Mouse (Mus musculus) brain, embryonic 14.5 days (tissue): ENCODE results near the gene Cic. TPM values are rescaled to one million over a fixed set of nuclear protein-coding genes. Genes with fewer than 3 reads are reported as not detected.
A peak's percentile ranks its signal among the peaks of the same experiment; 100 is the strongest.

Source experiments
- DNase-seq: peaks from one replicate; pipeline ENCODE4 v3.0.0-alpha.2; 2011; ENCODE audit warnings: low read depth
- CTCF ChIP-seq: fragments of 200-500 bp; IDR thresholded peaks from 2 replicates; pipeline ENCODE4 v1.5.1; 2012; ENCODE audit warnings: inconsistent platforms, mild to moderate bottlenecking, moderate library complexity, borderline replicate concordance; ENCODE audit not compliant: insufficient read depth, insufficient read length; ENCODE audit errors: extremely low read depth
- POLR2A ChIP-seq: fragments of 200-500 bp; IDR thresholded peaks from 2 replicates; pipeline ENCODE4 v1.6.1; 2012; ENCODE audit warnings: mild to moderate bottlenecking, inconsistent platforms, borderline replicate concordance; ENCODE audit not compliant: poor library complexity, insufficient read depth, insufficient read length, severe bottlenecking; ENCODE audit errors: extremely low read depth
- polyA plus RNA-seq: library from polyadenylated mRNA; depleted of rRNA; stranded (reverse); fragments of >200 nt; gene quantifications from 2 replicates; pipeline ENCODE4 v1.2.3, GENCODE M21; 2012

The Cic gene
- polyA plus RNA-seq, 1 experiment: 149 TPM

DNA sequence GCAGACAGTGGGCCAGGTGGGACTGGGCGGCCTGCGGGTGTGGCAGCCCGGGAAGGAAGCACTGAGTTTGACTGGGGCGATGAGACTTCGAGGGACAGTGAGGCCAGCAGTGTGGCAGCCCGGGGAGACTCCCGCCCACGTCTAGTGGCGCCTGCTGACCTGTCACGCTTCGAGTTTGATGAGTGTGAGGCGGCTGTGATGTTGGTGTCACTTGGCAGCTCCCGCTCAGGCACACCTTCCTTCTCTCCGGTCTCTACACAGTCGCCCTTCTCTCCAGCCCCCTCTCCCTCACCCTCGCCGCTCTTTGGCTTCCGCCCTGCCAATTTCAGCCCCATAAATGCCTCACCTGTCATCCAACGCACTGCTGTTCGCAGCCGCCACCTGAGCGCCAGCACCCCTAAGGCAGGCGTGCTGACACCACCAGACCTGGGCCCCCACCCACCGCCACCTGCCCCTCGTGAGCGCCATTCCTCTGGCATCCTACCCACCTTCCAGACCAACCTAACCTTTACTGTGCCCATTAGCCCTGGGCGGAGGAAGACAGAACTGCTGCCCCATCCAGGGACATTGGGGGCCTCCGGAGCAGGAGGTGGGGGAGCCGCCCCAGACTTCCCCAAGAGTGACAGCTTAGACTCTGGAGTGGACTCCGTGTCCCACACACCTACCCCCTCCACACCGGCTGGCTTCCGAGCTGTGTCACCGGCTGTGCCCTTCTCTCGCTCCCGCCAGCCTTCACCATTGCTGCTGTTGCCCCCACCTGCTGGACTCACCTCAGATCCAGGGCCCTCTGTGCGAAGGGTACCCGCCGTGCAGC is 5.1 kb downstream of the Cic start:
- TF ChIP-seq POLR2A (no peak), CTCF (no peak)
- DNase-seq: no peak

DNA sequence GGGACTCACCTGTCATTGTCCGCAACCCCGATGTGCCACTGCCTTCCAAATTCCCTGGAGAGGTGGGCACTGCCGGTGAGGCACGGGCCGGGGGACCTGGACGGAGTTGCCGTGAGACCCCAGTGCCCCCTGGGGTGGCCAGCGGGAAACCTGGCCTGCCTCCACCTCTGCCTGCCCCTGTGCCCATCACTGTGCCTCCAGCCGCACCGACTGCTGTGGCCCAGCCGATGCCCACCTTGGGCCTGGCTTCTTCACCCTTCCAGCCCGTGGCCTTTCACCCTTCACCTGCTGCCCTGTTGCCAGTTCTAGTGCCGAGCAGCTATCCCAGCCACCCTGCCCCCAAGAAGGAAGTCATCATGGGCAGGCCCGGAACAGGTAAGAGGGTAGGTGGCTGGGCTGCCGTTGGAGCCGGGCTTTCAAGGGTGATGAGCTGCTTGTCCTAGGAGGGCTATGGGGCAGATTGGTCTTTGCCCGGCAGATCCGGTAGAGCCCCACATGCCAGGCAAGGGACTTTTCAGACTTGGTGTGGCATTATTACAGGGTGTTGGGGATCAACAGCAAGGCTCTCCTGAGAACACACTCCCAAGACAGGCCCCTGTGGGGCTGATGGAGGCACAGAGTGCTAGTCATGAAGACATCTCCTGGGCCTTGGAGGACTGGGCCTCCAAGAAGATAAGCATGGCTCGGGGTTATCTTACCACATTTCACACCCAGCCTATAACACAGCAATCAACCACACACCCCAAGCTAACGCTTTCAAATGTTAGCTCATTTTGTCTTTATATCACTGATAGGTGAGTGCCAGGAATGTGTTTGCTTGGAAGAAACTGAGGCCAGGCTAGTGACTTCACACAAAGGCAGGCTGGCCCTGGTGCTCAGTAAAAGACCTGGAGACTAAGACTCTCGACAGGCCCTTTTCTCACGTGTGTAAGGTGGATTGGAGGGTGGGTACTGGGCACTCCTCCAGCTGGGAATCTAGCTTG is 6.0 kb downstream of the Cic start:
- TF ChIP-seq CTCF: no peak
- no peak for TF ChIP-seq POLR2A
- DNase-seq: no peak

DNA sequence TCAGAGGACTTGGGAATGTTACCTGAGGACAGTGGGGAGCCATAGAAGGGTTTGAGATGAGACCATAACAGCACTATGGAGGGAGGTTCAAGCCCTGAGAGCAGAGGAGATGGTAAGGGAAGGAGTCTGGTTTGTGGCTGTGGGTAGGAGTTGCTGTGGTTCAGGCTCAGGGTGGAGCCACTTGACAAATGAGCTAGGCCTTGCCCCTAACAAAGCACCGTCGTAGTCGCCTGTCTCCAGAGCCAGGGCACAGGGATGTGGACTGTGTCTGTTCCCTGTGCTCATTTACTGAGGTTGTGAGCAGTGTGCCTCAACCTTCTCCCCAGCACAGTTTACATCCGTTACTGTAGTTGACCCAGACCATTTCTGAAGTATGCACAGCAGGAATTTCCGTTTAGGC is 7.1 kb downstream of the Cic start:
- DNase-seq: no peak

DNA sequence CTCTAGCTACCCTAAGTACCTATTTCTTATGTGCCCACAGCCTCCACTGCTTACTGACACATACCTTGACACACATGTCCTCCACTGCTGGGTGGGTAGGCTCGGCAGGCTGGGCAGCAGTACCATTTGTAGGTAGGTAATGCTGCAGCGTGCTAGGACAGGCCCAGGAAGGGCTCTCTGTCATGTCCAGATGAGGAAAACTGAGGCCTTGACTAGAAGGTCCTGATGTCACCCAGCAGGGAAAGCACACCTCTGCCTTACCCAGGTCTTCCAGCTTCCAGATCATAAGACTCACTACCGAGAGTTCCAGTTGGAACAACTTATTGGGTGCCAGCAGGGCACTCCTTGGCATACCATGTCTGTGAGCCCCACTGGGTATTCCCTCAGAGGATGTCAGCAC is 7.5 kb downstream of the Cic start:
- DNase-seq: no peak
- TF ChIP-seq POLR2A: no peak
- no peak for TF ChIP-seq CTCF

More for the DNA sequence above, 7.1 kb downstream of the Cic start:
- TF ChIP-seq POLR2A (no peak), CTCF (no peak)

DNA sequence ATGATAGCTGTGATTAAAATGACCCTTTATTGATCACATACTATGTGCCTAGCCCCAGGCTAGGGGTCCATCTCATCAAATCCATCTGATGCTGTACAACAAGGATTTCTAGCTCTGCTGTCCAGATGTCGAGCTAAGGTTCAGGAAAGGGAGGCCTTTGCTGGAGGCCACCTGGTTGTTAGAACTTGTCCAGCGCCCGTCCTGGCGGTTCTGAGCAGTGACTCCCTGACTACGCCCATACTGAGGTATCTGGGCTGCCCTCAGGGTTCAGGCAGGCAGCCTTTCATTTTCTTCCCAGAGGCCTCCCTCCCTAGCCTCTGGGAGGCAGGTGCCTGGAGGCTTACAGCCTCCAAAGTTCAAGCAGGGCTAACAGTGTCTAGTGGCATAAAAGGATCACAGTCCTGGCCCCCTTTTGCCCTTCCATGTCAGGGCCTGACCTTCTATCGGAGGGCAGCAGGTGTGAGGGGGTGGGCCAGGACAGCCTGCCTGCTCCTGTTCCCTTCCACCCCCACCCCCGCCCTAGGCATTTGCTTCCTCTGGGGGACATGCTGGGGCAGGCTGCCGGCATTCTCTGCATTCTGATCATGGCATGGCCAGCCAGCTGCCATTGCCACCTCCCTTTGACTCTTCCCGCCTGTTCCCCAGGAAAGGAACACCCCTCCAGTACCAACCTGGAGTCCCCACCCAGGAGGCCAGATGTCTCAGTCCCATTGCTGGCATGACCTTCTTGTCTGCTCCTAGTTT is 8.2 kb downstream of the Cic start:
- DNase-seq: no peak
- TF ChIP-seq POLR2A: no peak
- TF ChIP-seq CTCF: no peak

DNA sequence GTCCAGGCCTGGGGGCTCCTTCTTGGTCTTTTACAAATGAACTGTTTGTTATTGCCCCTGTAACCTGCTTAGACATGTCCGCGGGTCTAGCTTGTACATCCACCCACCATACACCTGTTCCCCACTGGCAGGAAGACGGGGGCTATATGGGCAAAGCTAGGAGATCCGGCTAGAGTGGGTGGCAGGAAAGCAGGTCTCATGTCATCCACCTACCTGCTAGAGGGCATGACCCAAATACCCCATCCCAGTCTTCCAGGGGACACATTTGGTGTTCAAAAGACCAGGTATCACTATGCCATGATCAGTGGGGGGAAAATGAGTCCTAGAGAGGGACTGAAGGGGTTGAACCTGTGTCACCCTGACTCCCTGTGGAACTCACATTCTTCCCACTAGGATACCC is 9.9 kb downstream of the Cic start:
- TF ChIP-seq POLR2A: no peak
- TF ChIP-seq CTCF: no peak
- DNase-seq: no peak

DNA sequence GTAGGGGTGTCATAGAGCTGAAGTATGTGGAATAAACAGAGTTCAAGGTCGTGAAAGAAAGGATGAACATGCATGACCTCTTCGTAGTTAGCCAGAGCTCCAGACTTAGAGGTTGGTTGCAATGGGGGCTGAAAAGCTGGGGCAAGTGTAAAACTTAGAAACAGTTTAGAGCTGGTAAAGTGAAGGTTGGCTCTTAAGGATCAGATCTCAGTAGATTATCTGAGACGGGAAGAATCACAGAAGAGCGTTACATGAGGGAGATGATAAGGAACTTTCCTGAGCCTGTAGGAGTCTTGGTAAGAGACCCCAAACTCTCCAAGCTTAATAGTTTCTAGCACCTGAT is 10.5 kb downstream of the Cic start:
- no peak for TF ChIP-seq POLR2A
- TF ChIP-seq CTCF: no peak
- no peak for DNase-seq

DNA sequence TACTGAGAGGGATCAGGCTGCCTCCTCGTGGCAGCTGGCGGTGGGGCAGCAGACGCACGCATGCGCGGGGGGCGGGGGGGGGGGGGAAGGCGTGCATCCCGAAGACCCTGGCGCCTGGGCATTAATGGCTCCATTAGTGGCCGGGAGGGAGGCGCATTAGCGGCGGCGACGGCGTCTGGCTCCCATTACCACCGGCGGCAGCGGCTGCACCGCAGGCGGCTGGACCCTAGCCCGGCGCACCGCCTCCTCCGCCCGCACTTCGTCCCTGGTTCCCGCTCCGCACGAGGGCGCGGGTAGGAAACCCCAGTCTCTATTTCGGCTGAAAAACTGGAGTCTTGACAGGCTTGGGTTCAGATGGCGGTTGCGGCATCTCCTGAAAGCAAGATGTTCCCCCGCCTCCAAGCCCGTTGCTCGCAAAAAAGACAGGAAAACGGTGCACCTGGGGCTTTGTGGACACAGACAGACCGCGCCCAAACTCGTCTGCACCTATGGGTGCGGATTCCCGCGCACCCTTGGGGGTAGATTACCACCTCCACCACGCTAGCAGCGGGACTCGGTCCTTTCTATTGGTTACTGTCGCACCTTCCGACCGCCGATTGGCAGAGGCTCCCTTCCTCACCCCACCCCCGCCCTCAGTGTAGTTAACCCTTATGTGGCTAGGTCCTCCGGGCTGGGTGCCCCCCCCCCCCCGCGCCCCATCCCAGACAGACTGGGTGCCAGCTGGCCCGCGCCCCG is 11.0 kb downstream of the Cic start:
- peak; percentile 97 for DNase-seq
- TF ChIP-seq POLR2A (peak; percentile 70), CTCF (peak; percentile 71)

DNA sequence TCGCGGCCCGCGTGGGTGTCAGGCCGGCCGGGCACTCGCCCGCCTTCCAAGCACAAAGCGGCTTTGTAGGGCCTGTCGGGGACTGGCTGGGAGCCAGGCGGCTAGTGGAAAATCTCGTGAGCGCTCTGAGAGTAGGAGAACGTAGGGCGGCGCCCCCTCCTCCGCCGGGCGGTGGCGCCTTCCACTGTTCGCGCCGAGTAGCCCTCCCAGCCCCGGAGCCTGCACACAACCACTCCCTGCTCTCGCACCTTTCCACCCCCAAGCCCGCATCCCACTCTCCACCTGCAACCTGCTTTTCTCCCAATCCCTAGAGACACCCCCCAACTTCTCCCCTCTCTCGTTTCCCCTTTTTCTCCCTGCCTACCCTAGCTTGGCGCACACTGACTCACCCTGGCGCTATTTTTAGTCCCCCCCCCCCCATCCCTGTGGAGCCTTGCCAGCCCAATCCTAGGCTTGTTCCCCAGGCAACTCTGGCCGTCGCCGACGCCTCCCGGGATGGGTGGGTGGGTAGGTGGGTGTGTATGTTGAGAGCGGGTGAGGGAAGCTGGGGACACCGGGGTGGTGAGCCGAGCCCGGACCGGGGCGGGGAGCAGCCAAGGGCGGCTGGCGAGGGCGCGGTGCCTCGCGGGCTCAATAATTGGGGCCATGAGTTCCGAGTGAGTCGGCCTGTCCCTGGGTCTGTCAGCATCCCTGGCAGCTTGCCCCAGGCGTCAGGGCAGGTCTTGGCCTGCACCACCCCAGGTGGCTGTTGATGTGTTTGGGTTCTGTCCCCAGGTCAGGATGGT is 11.8 kb downstream of the Cic start:
- peak; percentile 93 for DNase-seq
- TF ChIP-seq CTCF (peak; percentile 26; the same call in 1 of the 2 replicates), POLR2A (no peak)
